Mouse (Mus musculus): Measurements from ENCODE around the gene Frmd4a. TPM values are rescaled to one million over a fixed set of nuclear protein-coding genes. Genes with fewer than 3 reads are reported as not detected.
A peak's percentile ranks its signal among the peaks of the same experiment; 100 is the strongest.

The Frmd4a gene
- polyA plus RNA-seq, 1 experiment from 2014 or later = 72.7 TPM

DNA sequence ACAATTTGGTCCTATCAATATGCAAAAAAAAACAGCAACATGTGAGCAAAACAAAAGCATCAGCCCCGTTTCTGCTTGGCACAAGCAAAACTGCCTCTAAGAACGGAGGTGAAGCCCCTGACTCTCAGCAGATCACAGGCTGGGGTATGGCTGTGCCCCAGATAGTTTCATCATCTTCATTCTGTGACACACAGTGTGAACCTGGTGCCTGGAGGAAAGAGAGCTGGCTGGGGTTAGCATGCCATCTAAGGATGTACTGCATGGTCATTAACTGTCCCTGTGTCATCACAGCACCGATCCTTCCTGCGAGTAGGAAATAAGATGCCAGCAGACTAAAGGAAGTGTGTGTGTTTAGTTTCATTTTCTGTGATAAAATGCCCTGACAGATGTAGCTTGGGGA, 152.7 kb downstream of the Frmd4a start:
- H3K36me3 ChIP-seq = 0 out of 2 replicates have a peak, but pooled peaks cover 7% of the 10 kb centered on the region
- ATAC-seq (replicated peaks) = no peak

DNA sequence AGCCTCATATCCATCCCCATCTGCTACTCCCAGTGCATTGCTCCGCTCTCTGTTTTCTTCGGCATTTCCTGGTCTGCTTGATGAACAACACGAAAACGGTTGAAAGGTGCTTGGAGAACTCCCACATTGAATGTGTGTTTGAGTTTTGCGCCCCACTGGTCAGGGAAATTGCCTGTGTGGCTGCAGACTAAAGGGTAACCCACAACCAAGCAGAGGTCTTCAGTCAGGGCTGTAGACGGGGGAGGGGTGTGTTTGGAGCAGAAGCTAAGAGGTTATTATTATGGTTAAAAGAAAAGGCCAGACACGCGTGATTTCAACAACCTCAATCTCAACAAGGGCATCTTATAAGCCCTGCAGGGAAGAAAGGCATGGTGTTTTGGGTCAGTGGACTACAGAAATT, 167.5 kb downstream of the Frmd4a start:
- H3K36me3 ChIP-seq = no peaks in the 10 kb centered on the region
- no peaks in the 10 kb centered on the region for H3K9me3 ChIP-seq
- no peak overlapping the region for H3K4me2 ChIP-seq (replicated peaks)
- H3K4me1 ChIP-seq = no peaks in the 10 kb centered on the region
- no peak for ATAC-seq (replicated peaks)
- WGBS = 81% methylated on average over 8 of the region's 8 CpGs
- H3K27me3 ChIP-seq = no peaks in the 10 kb centered on the region
- no peak overlapping the region for H3K9ac ChIP-seq (replicated peaks)
- no peak overlapping the region for H3K27ac ChIP-seq (replicated peaks)
- H3K4me3 ChIP-seq = no peak overlapping the region

More for the DNA sequence above, 152.7 kb downstream of the Frmd4a start:
- Histone ChIP-seq H3K4me3 (no peak overlapping the region), H3K4me2 (replicated peaks) (0 out of 2 replicates have a peak overlapping the region, but pooled peaks have one; percentile 3), H3K27ac (replicated peaks) (peak overlapping the region; percentile 73), H3K9me3 (no peaks in the 10 kb centered on the region), H3K9ac (replicated peaks) (no peak overlapping the region), H3K4me1 (peaks cover 20% of the 10 kb centered on the region), H3K27me3 (no peaks in the 10 kb centered on the region)
- WGBS = 63% methylated on average over 4 of the region's 4 CpGs

GRCm38 (mm10) chr2:4187521-4187920, 170.0 kb downstream of the Frmd4a start:
- no peaks in the 10 kb centered on the region for H3K4me1 ChIP-seq
- no peak overlapping the region for H3K9ac ChIP-seq (replicated peaks)
- no peaks in the 10 kb centered on the region for H3K36me3 ChIP-seq
- no peak overlapping the region for H3K27ac ChIP-seq (replicated peaks)
- H3K4me3 ChIP-seq = no peak overlapping the region
- H3K9me3 ChIP-seq = no peaks in the 10 kb centered on the region
- H3K27me3 ChIP-seq = no peaks in the 10 kb centered on the region
- no peak for ATAC-seq (replicated peaks)
- WGBS = 68% methylated on average over 4 of the region's 4 CpGs
- H3K4me2 ChIP-seq (replicated peaks) = no peak overlapping the region

GRCm38 (mm10) chr2:4188303-4188702, 170.8 kb downstream of the Frmd4a start:
- Histone ChIP-seq H3K4me2 (replicated peaks) (no peak overlapping the region), H3K9me3 (no peaks in the 10 kb centered on the region), H3K36me3 (no peaks in the 10 kb centered on the region), H3K27me3 (no peaks in the 10 kb centered on the region), H3K9ac (replicated peaks) (no peak overlapping the region), H3K4me1 (no peaks in the 10 kb centered on the region), H3K27ac (replicated peaks) (no peak overlapping the region), H3K4me3 (no peak overlapping the region)
- ATAC-seq (replicated peaks) = 0 out of 2 replicates have a peak, but pooled peaks have one; percentile 26
- WGBS = 44% methylated on average over 3 of the region's 3 CpGs

GRCm38 (mm10) chr2:4190345-4190744, 172.8 kb downstream of the Frmd4a start:
- Histone ChIP-seq H3K9ac (replicated peaks) (no peak overlapping the region), H3K4me2 (replicated peaks) (no peak overlapping the region), H3K9me3 (no peaks in the 10 kb centered on the region), H3K4me3 (no peak overlapping the region), H3K4me1 (0 out of 2 replicates have a peak, but pooled peaks cover 10% of the 10 kb centered on the region), H3K36me3 (no peaks in the 10 kb centered on the region), H3K27ac (replicated peaks) (no peak overlapping the region), H3K27me3 (no peaks in the 10 kb centered on the region)
- 92% methylated on average over 3 of the region's 3 CpGs for WGBS
- no peak for ATAC-seq (replicated peaks)

- no peak for ATAC-seq (replicated peaks)
- Histone ChIP-seq H3K4me1 (0 out of 2 replicates have a peak, but pooled peaks cover 10% of the 10 kb centered on the region), H3K27ac (replicated peaks) (no peak overlapping the region), H3K4me3 (no peak overlapping the region), H3K9me3 (no peaks in the 10 kb centered on the region), H3K4me2 (replicated peaks) (no peak overlapping the region), H3K36me3 (no peaks in the 10 kb centered on the region), H3K9ac (replicated peaks) (no peak overlapping the region), H3K27me3 (no peaks in the 10 kb centered on the region)
- WGBS = 57% methylated on average over 5 of the region's 5 CpGs
These were observed 173.5 kb downstream of the Frmd4a start for GRCm38 (mm10) chr2:4190995-4191394.

DNA sequence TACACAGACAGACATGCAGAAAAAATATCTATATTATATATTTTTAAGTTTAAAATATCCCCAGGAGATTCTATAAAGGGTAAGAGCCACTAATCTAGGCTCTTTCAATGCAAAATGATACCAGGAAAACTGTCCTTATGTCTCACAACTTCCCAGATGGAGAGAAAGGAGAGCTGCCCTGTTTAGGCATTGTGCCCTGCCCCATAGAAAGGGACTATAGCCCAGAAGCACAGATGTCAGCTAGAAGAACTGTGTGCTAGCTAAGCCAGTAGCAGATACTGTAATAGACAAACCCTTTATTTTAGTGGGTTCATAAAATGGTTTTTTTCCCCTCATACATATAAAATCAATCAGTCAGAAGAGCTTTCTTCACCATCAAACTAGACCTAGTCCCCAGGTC, 175.7 kb downstream of the Frmd4a start:
- Histone ChIP-seq H3K4me2 (replicated peaks) (no peak overlapping the region), H3K4me3 (no peak overlapping the region), H3K9me3 (no peaks in the 10 kb centered on the region), H3K4me1 (0 out of 2 replicates have a peak, but pooled peaks cover 10% of the 10 kb centered on the region), H3K27me3 (no peaks in the 10 kb centered on the region), H3K9ac (replicated peaks) (no peak overlapping the region), H3K27ac (replicated peaks) (no peak overlapping the region), H3K36me3 (no peaks in the 10 kb centered on the region)
- no peak for ATAC-seq (replicated peaks)

DNA sequence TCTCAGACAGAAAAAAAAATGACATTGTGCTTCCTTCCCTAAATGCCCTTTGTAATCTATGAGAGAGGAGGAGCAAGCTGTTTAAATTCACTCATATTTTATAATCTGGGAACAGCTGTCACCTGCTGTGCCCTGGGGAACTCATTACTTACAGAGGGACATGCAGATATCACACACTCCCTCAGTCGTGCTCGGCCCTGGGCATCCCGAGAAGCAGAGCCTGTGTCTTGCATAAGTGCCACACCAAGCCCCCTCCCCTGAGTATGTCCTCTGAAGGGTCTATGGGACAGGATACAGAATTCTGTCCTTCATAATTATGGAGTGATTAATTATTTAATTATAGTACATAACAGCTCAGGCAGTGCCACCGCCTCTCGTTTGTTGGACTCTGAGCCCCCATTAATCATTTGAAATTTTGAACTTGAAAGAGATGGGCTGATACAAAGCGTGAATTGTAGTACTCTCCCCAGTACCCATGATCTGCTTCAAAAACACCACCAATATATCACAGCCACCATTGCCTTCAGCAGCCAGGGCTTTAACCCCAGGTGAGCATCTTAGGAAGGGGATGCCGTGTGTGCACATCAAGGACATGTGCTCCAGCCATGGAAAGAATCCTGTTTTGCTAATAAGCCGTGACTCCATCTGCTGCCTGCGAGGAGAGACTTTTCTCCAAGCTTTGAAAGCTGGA, 177.0 kb downstream of the Frmd4a start:
- H3K9me3 ChIP-seq = no peaks in the 10 kb centered on the region
- H3K27me3 ChIP-seq = no peaks in the 10 kb centered on the region
- H3K4me3 ChIP-seq = no peak overlapping the region
- H3K9ac ChIP-seq (replicated peaks) = no peak overlapping the region
- H3K4me1 ChIP-seq = 0 out of 2 replicates have a peak, but pooled peaks cover 10% of the 10 kb centered on the region
- H3K27ac ChIP-seq (replicated peaks) = no peak overlapping the region
- H3K36me3 ChIP-seq = no peaks in the 10 kb centered on the region
- 0 out of 2 replicates have a peak, but pooled peaks have one; percentile 51 for ATAC-seq (replicated peaks)
- no peak overlapping the region for H3K4me2 ChIP-seq (replicated peaks)
- 65% methylated on average over 9 of the region's 9 CpGs for WGBS

- no peak overlapping the region for H3K27ac ChIP-seq (replicated peaks)
- no peak overlapping the region for H3K9ac ChIP-seq (replicated peaks)
- no peaks in the 10 kb centered on the region for H3K27me3 ChIP-seq
- no peak overlapping the region for H3K4me3 ChIP-seq
- H3K4me2 ChIP-seq (replicated peaks) = no peak overlapping the region
- WGBS = 76% methylated on average over 4 of the region's 4 CpGs
- ATAC-seq (replicated peaks) = no peak
- H3K36me3 ChIP-seq = no peaks in the 10 kb centered on the region
- H3K9me3 ChIP-seq = no peaks in the 10 kb centered on the region
- H3K4me1 ChIP-seq = 0 out of 2 replicates have a peak, but pooled peaks cover 10% of the 10 kb centered on the region
These were observed 178.5 kb downstream of the Frmd4a start for GRCm38 (mm10) chr2:4196041-4196440.

DNA sequence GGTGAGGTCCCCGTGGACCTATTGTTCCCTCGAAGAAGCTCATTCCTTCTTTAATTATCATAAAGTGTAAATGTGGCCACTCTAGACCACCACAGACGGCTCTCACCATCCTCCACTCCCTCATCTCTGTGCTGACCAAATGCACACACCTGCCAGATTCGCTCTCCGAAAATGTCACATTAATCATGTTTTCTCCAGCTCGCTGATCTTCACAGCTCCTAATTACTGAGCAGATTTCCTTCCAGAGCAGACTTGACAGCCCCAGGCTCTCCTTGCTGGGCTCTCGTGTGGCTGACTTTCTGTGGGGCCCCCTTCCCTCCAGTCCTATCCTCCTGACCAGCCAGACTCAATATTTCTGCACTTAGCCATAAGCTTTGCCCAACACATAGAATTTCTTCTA, 191.7 kb downstream of the Frmd4a start:
- no peak for ATAC-seq (replicated peaks)
- H3K36me3 ChIP-seq = no peaks in the 10 kb centered on the region
- H3K27me3 ChIP-seq = no peaks in the 10 kb centered on the region
- no peak overlapping the region for H3K4me3 ChIP-seq
- peaks cover 6% of the 10 kb centered on the region; the same call in 1 of the 2 replicates for H3K4me1 ChIP-seq
- WGBS = 37% methylated on average over 7 of the region's 7 CpGs
- no peak overlapping the region for H3K4me2 ChIP-seq (replicated peaks)
- H3K9me3 ChIP-seq = no peaks in the 10 kb centered on the region
- no peak overlapping the region for H3K9ac ChIP-seq (replicated peaks)
- peak overlapping the region; percentile 45; the same call in 1 of the 2 replicates for H3K27ac ChIP-seq (replicated peaks)

GRCm38 (mm10) chr2:4222497-4222828, 204.9 kb downstream of the Frmd4a start:
- Histone ChIP-seq H3K27me3 (no peaks in the 10 kb centered on the region), H3K4me2 (replicated peaks) (no peak overlapping the region), H3K9ac (replicated peaks) (no peak overlapping the region; the same call in 1 of the 2 replicates), H3K4me1 (peaks cover 23% of the 10 kb centered on the region), H3K27ac (replicated peaks) (peak overlapping the region; percentile 61), H3K36me3 (no peaks in the 10 kb centered on the region), H3K9me3 (no peaks in the 10 kb centered on the region), H3K4me3 (no peak overlapping the region)
- ATAC-seq (replicated peaks) = peak; percentile 45
- 0% methylated on average over 1 of the region's 1 CpGs for WGBS

- Histone ChIP-seq H3K36me3 (no peaks in the 10 kb centered on the region), H3K9me3 (no peaks in the 10 kb centered on the region), H3K27me3 (no peaks in the 10 kb centered on the region), H3K9ac (replicated peaks) (no peak overlapping the region), H3K4me1 (peaks cover 31% of the 10 kb centered on the region), H3K4me3 (no peak overlapping the region), H3K4me2 (replicated peaks) (no peak overlapping the region), H3K27ac (replicated peaks) (no peak overlapping the region)
- 93% methylated on average over 6 of the region's 6 CpGs for WGBS
- no peak for ATAC-seq (replicated peaks)
These were observed 205.8 kb downstream of the Frmd4a start for GRCm38 (mm10) chr2:4223316-4223715.
